Mouse (Mus musculus) kidney, embryonic 16.5 days (tissue): ENCODE measurements around the gene Ankrd63. TPM values are rescaled to one million over a fixed set of nuclear protein-coding genes. Genes with fewer than 3 reads are reported as not detected.
"Not testable (repeated sequence)": the region's sequence is repeated elsewhere in the genome, so short reads cannot be mapped to it uniquely, and the experiment has no call there.

Experiments
- ATAC-seq: fragments of 200-750 bp; cut with Nextera tagmentation; 2 replicates; pipeline ENCODE4 v1.8.0; 2017; ENCODE audit warnings: moderate TSS enrichment; ENCODE audit not compliant: low FRiP score, low TSS enrichment
- H3K27ac ChIP-seq: fragments of 300-500 bp; sonication (generic); 2 replicates; pipeline ENCODE4 v1.5.1; 2014; ENCODE audit warnings: low read length
- H3K27me3 ChIP-seq: fragments of 300-500 bp; sonication (generic); 2 replicates; pipeline ENCODE4 v1.6.1; 2014; ENCODE audit warnings: low read length, control low read depth, mixed read lengths; ENCODE audit not compliant: insufficient read depth
- H3K36me3 ChIP-seq: fragments of 300-500 bp; sonication (generic); 2 replicates; pipeline ENCODE4 v1.6.1; 2014; ENCODE audit warnings: low read length, control low read depth, mixed read lengths; ENCODE audit not compliant: insufficient read depth
- H3K4me1 ChIP-seq: fragments of 300-500 bp; sonication (generic); 2 replicates; pipeline ENCODE4 v1.6.1; 2014; ENCODE audit warnings: low read length, control low read depth, mixed read lengths; ENCODE audit not compliant: insufficient read depth
- H3K4me2 ChIP-seq: fragments of 300-500 bp; sonication (generic); replicated peaks from 2 replicates; pipeline ENCODE4 v1.6.1; 2014; ENCODE audit warnings: low read depth, low read length
- H3K4me3 ChIP-seq: fragments of 300-500 bp; sonication (generic); 2 replicates; pipeline ENCODE4 v1.5.1; 2014; ENCODE audit warnings: mild to moderate bottlenecking, low read length
- H3K9ac ChIP-seq: fragments of 300-500 bp; sonication (generic); replicated peaks from 2 replicates; pipeline ENCODE4 v1.6.1; 2014; ENCODE audit warnings: low read length
- H3K9me3 ChIP-seq: fragments of 300-500 bp; sonication (generic); 2 replicates; pipeline ENCODE4 v1.6.1; 2016; ENCODE audit warnings: low read length, control low read depth
- WGBS: fragments of 180-500 bp; shearing (Covaris S2); extraction: QIAGEN DNeasy Blood & Tissue Kit; methylation state at CpG from one replicate; pipeline ENCODE4 v1.1.7; 2014; 5-methylcytosine and 5-hydroxymethylcytosine counted together
- polyA plus RNA-seq: library from polyadenylated mRNA; unstranded; fragments of >200 nt; fragmentation: Nextera tagmentation; extraction: Ambion mirVana; gene quantifications from 2 replicates; pipeline ENCODE4 v1.2.1, GENCODE M21; 2015

The Ankrd63 gene
- polyA plus RNA-seq, 1 experiment from 2014 or later: 0.25 TPM

GRCm38 (mm10) chr2:118663804-118664766 is 39.7 kb downstream of the Ankrd63 start:
- Histone ChIP-seq H3K4me2 (peak overlapping the region; percentile 83), H3K4me3 (peak overlapping the region; percentile 49), H3K27me3 (peaks cover 18% of the 10 kb centered on the region), H3K9me3 (no peaks in the 10 kb centered on the region), H3K36me3 (no peaks in the 10 kb centered on the region), H3K27ac (no peak overlapping the region), H3K4me1 (peaks cover 9% of the 10 kb centered on the region), H3K9ac (0 out of 2 replicates have a peak overlapping the region, but pooled peaks have one; percentile 50)
- 55% methylated on average over 19 of the region's 19 CpGs for whole genome bisulfite sequencing
- peak; percentile 53 for ATAC-seq

DNA sequence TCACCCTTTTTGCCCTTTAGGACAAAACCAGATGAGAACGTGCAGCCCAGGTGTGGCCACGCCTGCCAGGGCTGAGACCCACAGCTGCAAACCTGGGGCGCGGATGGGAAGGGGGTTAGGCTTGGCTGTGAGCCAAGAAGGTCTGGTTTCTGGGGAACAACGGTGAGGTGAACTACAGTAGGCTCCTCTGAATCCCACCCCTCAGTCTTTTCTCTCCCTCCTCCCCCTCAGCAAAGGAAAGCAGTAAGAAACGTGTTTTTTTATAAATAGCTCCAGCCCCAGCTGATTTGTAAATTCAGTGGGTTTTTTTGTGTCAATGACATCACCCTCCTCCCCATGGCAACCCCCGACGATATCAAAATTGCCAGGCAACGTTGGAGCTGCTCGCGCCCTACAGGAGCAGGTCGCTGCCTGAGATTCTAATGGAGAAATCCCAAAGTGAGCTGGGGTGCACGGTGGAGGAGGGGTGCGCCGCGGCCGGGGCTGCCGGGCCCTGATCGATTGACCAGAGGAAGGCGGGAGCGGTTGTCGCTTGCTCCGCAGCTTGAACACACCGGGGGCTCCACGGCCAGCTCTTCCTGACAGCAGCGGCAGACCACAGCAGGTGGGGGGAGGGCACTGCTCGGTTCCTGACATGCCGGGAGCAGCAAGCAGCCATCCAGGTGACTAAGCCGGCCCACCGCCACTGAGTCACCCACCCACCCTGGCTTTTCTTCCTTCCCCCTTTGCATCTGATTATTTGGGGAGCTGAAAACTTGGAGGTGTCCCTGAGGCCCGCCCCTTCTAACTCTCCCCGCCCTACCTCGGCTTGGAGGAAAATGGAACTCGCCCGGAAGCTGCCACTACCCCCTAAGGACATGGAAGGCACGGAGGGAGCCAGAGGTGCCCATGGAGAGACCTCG is 40.6 kb downstream of the Ankrd63 start, which contains the start of gene Pak6:
Gene Pak6, plus strand, starts transcription at position 402 of the 902 bp plus-strand sequence.
- Histone ChIP-seq H3K27me3 (peaks cover 18% of the 10 kb centered on the region), H3K36me3 (no peaks in the 10 kb centered on the region), H3K4me3 (peak within 1 kb of the TSS; percentile 49), H3K27ac (no peak within 1 kb of the TSS), H3K9me3 (no peaks in the 10 kb centered on the region), H3K9ac (peak within 1 kb of the TSS; percentile 50), H3K4me1 (peaks cover 6% of the 10 kb centered on the region), H3K4me2 (peak within 1 kb of the TSS; percentile 83)
- WGBS: 2% methylated on average over 37 of the region's 37 CpGs
- peak; percentile 9; the same call in 1 of the 2 replicates for ATAC-seq

DNA sequence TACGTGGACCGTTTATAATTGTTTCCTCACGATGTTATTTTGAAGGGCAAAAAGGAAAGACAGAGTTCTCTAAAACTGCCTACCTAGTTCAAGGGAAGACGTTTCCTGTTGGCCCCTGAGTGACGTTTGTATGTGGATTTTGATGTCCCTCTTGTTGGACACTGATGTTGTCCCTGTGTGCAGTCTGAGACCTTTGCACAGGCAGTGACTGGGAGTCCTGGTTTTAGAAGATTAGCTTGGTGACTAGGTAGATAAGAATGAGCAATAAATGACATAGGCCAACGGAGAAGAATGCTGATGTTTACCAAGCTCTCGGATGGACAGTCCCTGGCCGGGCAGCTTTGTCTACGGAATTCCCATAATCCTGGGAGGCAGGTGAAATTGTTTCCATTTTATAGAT is 41.9 kb downstream of the Ankrd63 start:
- Histone ChIP-seq H3K4me3 (no peak overlapping the region), H3K27ac (no peak overlapping the region), H3K4me1 (peaks cover 8% of the 10 kb centered on the region), H3K9me3 (no peaks in the 10 kb centered on the region), H3K9ac (no peak overlapping the region), H3K4me2 (no peak overlapping the region), H3K36me3 (no peaks in the 10 kb centered on the region), H3K27me3 (peaks cover 18% of the 10 kb centered on the region)
- 82% methylated on average over 9 of the region's 9 CpGs for WGBS
- ATAC-seq: no peak

DNA sequence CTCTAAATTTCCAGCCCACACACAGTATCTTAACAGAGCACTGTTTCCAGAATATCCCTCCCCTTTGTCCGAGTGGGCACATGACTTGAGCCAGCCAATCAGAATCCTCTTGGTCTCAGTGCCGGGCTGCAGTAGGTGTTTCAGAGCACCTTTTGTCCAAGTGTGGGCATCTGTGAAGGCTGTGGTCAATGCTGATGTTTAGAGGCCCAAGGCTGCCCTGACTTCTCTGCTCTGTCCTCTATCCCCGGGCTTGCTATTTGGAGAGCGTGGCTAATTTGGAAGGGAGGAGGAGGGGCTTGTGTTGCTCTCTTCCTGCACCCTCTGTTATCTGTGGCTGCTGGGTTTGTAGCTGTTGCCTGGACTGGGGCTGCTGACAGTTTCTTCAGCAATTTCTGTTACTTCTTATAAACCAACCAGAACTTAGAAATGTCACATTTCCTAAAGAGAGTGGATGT is 43.7 kb downstream of the Ankrd63 start:
- peaks cover 18% of the 10 kb centered on the region for H3K27me3 ChIP-seq
- no peak overlapping the region for H3K27ac ChIP-seq
- H3K9me3 ChIP-seq: no peaks in the 10 kb centered on the region
- 4% methylated on average over 4 of the region's 4 CpGs for WGBS
- H3K4me3 ChIP-seq: peak overlapping the region; percentile 45
- H3K36me3 ChIP-seq: no peaks in the 10 kb centered on the region
- peak; percentile 76; the same call in 1 of the 2 replicates for ATAC-seq
- 0 out of 2 replicates have a peak overlapping the region, but pooled peaks have one; percentile 46 for H3K9ac ChIP-seq
- peak overlapping the region; percentile 58 for H3K4me2 ChIP-seq
- peaks cover 15% of the 10 kb centered on the region for H3K4me1 ChIP-seq

DNA sequence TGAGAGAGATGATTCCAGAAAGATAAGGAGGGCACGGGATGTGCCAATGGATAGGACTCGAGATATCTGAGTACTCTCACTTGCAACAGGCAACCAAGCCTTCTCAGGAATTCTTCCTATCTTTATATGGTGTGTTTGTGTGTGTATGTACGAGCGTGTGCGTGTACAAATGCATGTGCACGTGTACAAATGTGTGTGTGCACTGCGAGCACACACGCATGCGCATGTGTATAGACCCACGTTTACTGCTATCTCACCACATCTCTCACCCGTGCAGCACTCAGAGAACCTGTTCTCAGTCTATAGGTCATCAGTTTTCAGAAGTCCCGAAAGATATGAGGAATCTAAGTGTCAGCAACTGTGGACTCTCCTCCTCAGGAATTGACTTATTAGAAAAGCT is 44.3 kb downstream of the Ankrd63 start:
- Histone ChIP-seq H3K4me3 (no peak overlapping the region), H3K9ac (no peak overlapping the region)

DNA sequence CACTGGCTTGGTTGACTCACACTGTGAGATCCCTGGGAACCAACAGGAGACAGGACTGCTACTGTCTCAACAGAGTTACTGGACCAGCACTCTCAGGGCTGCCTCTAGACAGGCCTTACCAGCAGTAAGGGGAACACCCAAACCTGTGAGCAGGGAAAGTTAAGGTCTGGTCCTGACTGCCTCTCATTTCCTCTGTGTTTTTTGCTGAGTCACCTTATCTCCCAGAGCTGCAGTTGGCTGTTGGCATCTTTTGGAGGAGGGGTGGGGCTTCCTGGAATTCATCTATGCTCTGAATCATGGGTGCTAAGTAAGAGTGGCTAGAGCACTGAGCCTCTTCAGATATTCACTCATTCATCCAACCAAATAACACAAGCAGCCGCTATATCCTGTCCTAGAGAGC is 44.7 kb downstream of the Ankrd63 start:
- no peak overlapping the region for H3K4me2 ChIP-seq
- no peak overlapping the region for H3K27ac ChIP-seq
- H3K27me3 ChIP-seq: peaks cover 18% of the 10 kb centered on the region
- H3K4me3 ChIP-seq: no peak overlapping the region
- peaks cover 15% of the 10 kb centered on the region for H3K4me1 ChIP-seq
- 52% methylated on average over 1 of the region's 1 CpGs for WGBS
- H3K9me3 ChIP-seq: no peaks in the 10 kb centered on the region
- H3K9ac ChIP-seq: no peak overlapping the region
- ATAC-seq: no peak
- no peaks in the 10 kb centered on the region for H3K36me3 ChIP-seq

More for the DNA sequence above, 44.3 kb downstream of the Ankrd63 start:
- no peak overlapping the region for H3K27ac ChIP-seq
- no peaks in the 10 kb centered on the region for H3K9me3 ChIP-seq
- H3K4me1 ChIP-seq: peaks cover 15% of the 10 kb centered on the region
- ATAC-seq: peak; percentile 5; the same call in 1 of the 2 replicates
- WGBS: 83% methylated on average over 12 of the region's 12 CpGs
- peaks cover 18% of the 10 kb centered on the region for H3K27me3 ChIP-seq
- H3K4me2 ChIP-seq: peak overlapping the region; percentile 58
- H3K36me3 ChIP-seq: no peaks in the 10 kb centered on the region

DNA sequence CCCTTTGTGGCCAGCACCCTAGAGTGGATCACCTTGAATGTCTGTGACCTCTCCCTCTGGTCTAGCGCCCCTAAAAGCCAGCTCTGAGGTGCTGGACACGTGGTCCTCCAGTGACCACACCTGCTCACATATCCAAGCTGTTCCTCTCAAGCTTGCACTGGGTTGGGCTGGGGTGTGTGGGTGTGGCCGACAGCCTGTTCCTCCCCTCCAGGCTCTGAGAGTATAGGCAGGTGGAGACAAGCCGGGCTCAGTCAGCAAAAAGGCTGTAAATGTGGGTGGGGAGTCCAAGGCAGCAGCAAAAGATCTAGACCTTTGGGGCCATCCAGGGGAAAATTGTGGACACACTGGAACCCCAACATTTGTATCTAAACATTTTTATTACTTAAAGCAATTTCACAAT is 45.3 kb downstream of the Ankrd63 start:
- Histone ChIP-seq H3K36me3 (no peaks in the 10 kb centered on the region), H3K4me1 (peaks cover 15% of the 10 kb centered on the region), H3K9ac (no peak overlapping the region), H3K27ac (no peak overlapping the region), H3K9me3 (no peaks in the 10 kb centered on the region), H3K27me3 (peaks cover 14% of the 10 kb centered on the region), H3K4me2 (no peak overlapping the region), H3K4me3 (no peak overlapping the region)
- WGBS: 27% methylated on average over 4 of the region's 4 CpGs
- ATAC-seq: no peak

DNA sequence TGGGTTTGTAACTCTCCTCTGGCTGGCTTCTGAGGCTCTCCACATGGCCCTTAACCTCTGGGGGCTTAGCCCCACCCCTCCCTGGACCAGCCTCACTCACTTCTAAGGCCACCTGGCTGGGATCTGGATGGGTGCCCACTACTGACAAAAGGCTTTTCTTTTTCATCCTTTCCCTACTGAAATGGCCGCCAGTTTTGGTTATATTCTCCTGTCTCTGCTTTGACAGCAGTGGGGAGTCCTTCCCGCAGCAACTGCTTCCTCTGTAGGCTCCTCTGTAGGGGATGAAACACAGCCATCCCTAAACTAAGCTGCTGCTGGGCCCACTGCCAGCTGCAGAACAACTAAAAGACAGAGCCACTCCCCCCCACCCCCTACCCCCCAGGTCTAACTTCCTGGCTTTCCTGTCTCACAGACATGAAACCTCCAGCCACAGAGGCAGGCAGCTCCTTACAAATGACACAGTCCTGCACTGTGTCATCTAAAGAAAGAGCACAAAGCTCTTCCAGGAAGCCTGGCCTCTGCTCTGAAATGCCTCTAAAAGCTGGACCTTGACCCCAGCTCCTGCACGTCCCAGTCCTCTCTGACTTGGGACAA is 47.0 kb downstream of the Ankrd63 start:
- peak; percentile 64; the same call in 1 of the 2 replicates for ATAC-seq
- peak overlapping the region; percentile 37 for H3K27ac ChIP-seq
- no peak overlapping the region for H3K9ac ChIP-seq
- no peaks in the 10 kb centered on the region for H3K36me3 ChIP-seq
- H3K4me3 ChIP-seq: no peak overlapping the region
- H3K4me2 ChIP-seq: no peak overlapping the region
- H3K4me1 ChIP-seq: peaks cover 15% of the 10 kb centered on the region
- H3K9me3 ChIP-seq: no peaks in the 10 kb centered on the region
- 34% methylated on average over 3 of the region's 3 CpGs for WGBS
- H3K27me3 ChIP-seq: no peaks in the 10 kb centered on the region; the same call in 1 of the 2 replicates

DNA sequence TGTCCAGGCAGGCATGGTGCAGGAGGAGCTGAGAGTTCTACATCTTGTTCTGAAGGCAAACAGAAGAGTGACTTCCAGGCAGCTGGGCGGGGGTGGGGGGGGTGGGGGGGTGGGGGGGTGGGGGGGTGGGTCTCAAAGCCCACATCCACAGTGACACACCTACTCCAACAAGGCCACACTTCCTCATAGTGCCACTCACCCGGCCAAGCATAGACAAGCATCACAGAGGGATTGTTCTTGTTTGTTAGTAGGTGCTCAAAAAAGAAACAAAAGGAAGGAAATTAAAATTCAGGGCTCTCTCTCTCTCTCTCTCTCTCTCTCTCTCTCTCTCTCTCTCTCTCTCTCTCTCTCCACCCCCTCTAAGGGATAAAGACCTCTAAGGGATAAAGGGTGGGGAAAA is 53.1 kb downstream of the Ankrd63 start:
- WGBS: 65% methylated on average over 2 of the region's 2 CpGs
- not testable (repeated sequence) for ATAC-seq

More for the DNA sequence above, 53.1 kb downstream of the Ankrd63 start:
- H3K36me3 ChIP-seq, H3K27me3 ChIP-seq, H3K4me2 ChIP-seq, H3K4me3 ChIP-seq, H3K9ac ChIP-seq, H3K9me3 ChIP-seq, H3K4me1 ChIP-seq, H3K27ac ChIP-seq: not testable (repeated sequence)
